Mouse (Mus musculus) heart, embryonic 16.5 days (tissue): ENCODE measurements around the gene Gucy2g. TPM values are rescaled to one million over a fixed set of nuclear protein-coding genes. Genes with fewer than 3 reads are reported as not detected.

Experiments used
- ATAC-seq: fragments of 200-750 bp; cut with Nextera tagmentation; replicated peaks from 2 replicates; pipeline ENCODE4 v1.8.0; 2017; ENCODE audit warnings: moderate number of reproducible peaks; ENCODE audit not compliant: insufficient read depth, low FRiP score; ENCODE audit errors: extremely low read depth
- H3K27ac ChIP-seq: fragments of 300-500 bp; sonication (generic); 2 replicates; pipeline ENCODE4 v1.5.1; 2014; ENCODE audit warnings: mild to moderate bottlenecking, low read length, control low read depth, moderate library complexity
- H3K27me3 ChIP-seq: fragments of 300-500 bp; sonication (generic); 2 replicates; pipeline ENCODE4 v1.6.1; 2014; ENCODE audit warnings: low read length, mixed read lengths; ENCODE audit not compliant: control insufficient read depth, insufficient read depth
- H3K36me3 ChIP-seq: fragments of 300-500 bp; sonication (generic); 2 replicates; pipeline ENCODE4 v1.6.1; 2014; ENCODE audit not compliant: control insufficient read depth, insufficient read depth
- H3K4me1 ChIP-seq: fragments of 300-500 bp; sonication (generic); 2 replicates; pipeline ENCODE4 v1.6.1; 2014; ENCODE audit warnings: low read length, mixed read lengths; ENCODE audit not compliant: control insufficient read depth, insufficient read depth
- H3K4me2 ChIP-seq: fragments of 300-500 bp; sonication (generic); 2 replicates; pipeline ENCODE4 v1.6.1; 2014; ENCODE audit warnings: low read depth, mild to moderate bottlenecking, control low read depth, low read length
- H3K4me3 ChIP-seq: fragments of 300-500 bp; sonication (generic); 2 replicates; pipeline ENCODE4 v1.5.1; 2014; ENCODE audit warnings: mild to moderate bottlenecking, control low read depth, low read length
- H3K9ac ChIP-seq: fragments of 300-500 bp; sonication (generic); 2 replicates; pipeline ENCODE4 v1.6.1; 2014; ENCODE audit warnings: low read length, control low read depth
- H3K9me3 ChIP-seq: fragments of 300-500 bp; sonication (generic); replicated peaks from 2 replicates; pipeline ENCODE4 v1.6.1; 2016; ENCODE audit warnings: low read length; ENCODE audit not compliant: control insufficient read depth
- WGBS: fragments of 180-500 bp; shearing (Covaris S2); extraction: QIAGEN DNeasy Blood & Tissue Kit; methylation state at CpG from one replicate; pipeline ENCODE4 v1.1.7; 2014; 5-methylcytosine and 5-hydroxymethylcytosine counted together
- polyA plus RNA-seq: library from polyadenylated mRNA; unstranded; fragments of >200 nt; fragmentation: Nextera tagmentation; extraction: Ambion mirVana; gene quantifications from 2 replicates; pipeline ENCODE4 v1.2.1, GENCODE M21; 2015

Gucy2g gene
- not detected in 2 replicates for polyA plus RNA-seq

- no peaks in the 10 kb centered on the region for H3K27me3 ChIP-seq
- ATAC-seq = no peak
- no peak within 1 kb of the TSS for H3K4me2 ChIP-seq
- H3K36me3 ChIP-seq = no peaks in the 10 kb centered on the region
- H3K9me3 ChIP-seq = no peaks in the 10 kb centered on the region
- H3K9ac ChIP-seq = no peak within 1 kb of the TSS
- no peak within 1 kb of the TSS for H3K27ac ChIP-seq
- no peak within 1 kb of the TSS for H3K4me3 ChIP-seq
- 77% methylated on average over 6 of the region's 6 CpGs for WGBS
- peaks cover 12% of the 10 kb centered on the region for H3K4me1 ChIP-seq
Measured at GRCm38 (mm10) chr19:55241186-55241645, at the start of gene Gucy2g. Gene Gucy2g (minus strand): TSS chr19:55241236.

DNA sequence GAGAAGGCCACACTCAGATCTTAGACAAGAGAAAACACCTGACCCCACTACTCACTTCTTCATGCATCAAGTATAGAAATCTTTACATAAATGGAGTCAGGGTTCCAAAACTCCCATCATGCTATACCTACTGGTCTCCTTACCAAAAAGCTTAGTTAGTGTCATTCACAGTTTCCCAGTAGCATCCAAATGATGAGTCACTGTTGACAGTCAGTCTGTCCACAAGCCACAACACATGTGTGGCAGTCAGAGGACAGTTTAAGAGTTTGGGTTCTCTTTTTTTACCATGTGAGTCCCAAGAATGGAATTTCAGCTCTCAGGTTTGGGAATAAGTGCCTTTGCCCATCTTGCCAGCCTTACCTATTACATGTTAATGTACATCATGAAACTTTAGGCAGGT is 47.9 kb upstream of the Gucy2g start:
- ATAC-seq = no peak
- Histone ChIP-seq H3K27me3 (no peaks in the 10 kb centered on the region), H3K4me2 (no peak overlapping the region), H3K27ac (no peak overlapping the region), H3K9me3 (no peaks in the 10 kb centered on the region), H3K4me3 (no peak overlapping the region), H3K4me1 (no peaks in the 10 kb centered on the region), H3K36me3 (peaks cover 31% of the 10 kb centered on the region), H3K9ac (no peak overlapping the region)

- no peak for ATAC-seq
- Histone ChIP-seq H3K36me3 (peaks cover 38% of the 10 kb centered on the region), H3K4me2 (no peak overlapping the region), H3K27ac (no peak overlapping the region), H3K27me3 (no peaks in the 10 kb centered on the region), H3K4me3 (no peak overlapping the region), H3K9ac (no peak overlapping the region), H3K4me1 (no peaks in the 10 kb centered on the region), H3K9me3 (no peaks in the 10 kb centered on the region)
- WGBS = 90% methylated on average over 4 of the region's 4 CpGs
Measured at GRCm38 (mm10) chr19:55286034-55286433, 45.0 kb upstream of the Gucy2g start.

GRCm38 (mm10) chr19:55284093-55284492 is 43.1 kb upstream of the Gucy2g start:
- WGBS = 67% methylated on average over 4 of the region's 4 CpGs
- peaks cover 37% of the 10 kb centered on the region for H3K36me3 ChIP-seq
- H3K27me3 ChIP-seq = no peaks in the 10 kb centered on the region
- no peaks in the 10 kb centered on the region for H3K4me1 ChIP-seq
- no peak overlapping the region for H3K4me2 ChIP-seq
- no peak overlapping the region for H3K9ac ChIP-seq
- ATAC-seq = no peak
- no peaks in the 10 kb centered on the region for H3K9me3 ChIP-seq
- no peak overlapping the region for H3K27ac ChIP-seq
- H3K4me3 ChIP-seq = no peak overlapping the region

DNA sequence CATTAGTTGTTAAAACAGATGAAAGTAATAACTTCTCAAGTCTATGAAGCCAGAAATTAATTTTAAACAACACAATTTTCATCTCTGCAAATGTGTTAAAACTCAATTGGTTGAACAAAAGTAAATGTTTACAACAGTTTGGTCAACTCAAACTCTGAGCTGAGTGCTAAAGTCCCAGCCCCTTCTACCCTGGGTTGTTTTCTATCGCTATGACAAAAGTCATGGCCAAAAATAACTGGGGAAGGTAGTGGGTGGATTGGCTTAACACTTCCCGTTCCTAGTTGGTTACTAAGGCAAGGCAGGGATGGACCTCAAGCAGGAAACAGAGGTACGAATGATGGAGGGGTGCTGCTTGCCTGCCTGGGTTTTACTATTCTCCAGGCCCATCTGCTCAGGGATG is 35.7 kb upstream of the Gucy2g start:
- Histone ChIP-seq H3K4me2 (no peak overlapping the region), H3K9me3 (no peaks in the 10 kb centered on the region), H3K4me1 (no peaks in the 10 kb centered on the region), H3K36me3 (peaks cover 23% of the 10 kb centered on the region), H3K27ac (no peak overlapping the region), H3K4me3 (no peak overlapping the region), H3K27me3 (no peaks in the 10 kb centered on the region), H3K9ac (no peak overlapping the region)
- WGBS = 58% methylated on average over 3 of the region's 3 CpGs
- no peak for ATAC-seq

GRCm38 (mm10) chr19:55276100-55276499 is 35.1 kb upstream of the Gucy2g start:
- 57% methylated on average over 4 of the region's 4 CpGs for WGBS

GRCm38 (mm10) chr19:55273340-55273739 is 32.3 kb upstream of the Gucy2g start:
- Histone ChIP-seq H3K4me3 (no peak overlapping the region), H3K4me2 (no peak overlapping the region), H3K4me1 (peaks cover 6% of the 10 kb centered on the region), H3K9ac (no peak overlapping the region), H3K27ac (no peak overlapping the region), H3K9me3 (no peaks in the 10 kb centered on the region), H3K27me3 (no peaks in the 10 kb centered on the region), H3K36me3 (peaks cover 13% of the 10 kb centered on the region; the same call in 1 of the 2 replicates)
- 59% methylated on average over 6 of the region's 6 CpGs for WGBS
- no peak for ATAC-seq

More at GRCm38 (mm10) chr19:55276100-55276499, 35.1 kb upstream of the Gucy2g start:
- H3K4me1 ChIP-seq = peaks cover 4% of the 10 kb centered on the region
- no peak overlapping the region for H3K4me2 ChIP-seq
- no peak for ATAC-seq
- no peak overlapping the region for H3K4me3 ChIP-seq
- peaks cover 21% of the 10 kb centered on the region for H3K36me3 ChIP-seq
- no peak overlapping the region for H3K9ac ChIP-seq
- H3K27me3 ChIP-seq = no peaks in the 10 kb centered on the region
- H3K27ac ChIP-seq = no peak overlapping the region
- H3K9me3 ChIP-seq = no peaks in the 10 kb centered on the region

GRCm38 (mm10) chr19:55271448-55271847 is 30.4 kb upstream of the Gucy2g start:
- 58% methylated on average over 3 of the region's 3 CpGs for WGBS
- H3K4me2 ChIP-seq = no peak overlapping the region
- H3K27ac ChIP-seq = no peak overlapping the region
- peaks cover 13% of the 10 kb centered on the region; the same call in 1 of the 2 replicates for H3K36me3 ChIP-seq
- H3K9ac ChIP-seq = no peak overlapping the region
- no peak for ATAC-seq
- H3K9me3 ChIP-seq = no peaks in the 10 kb centered on the region
- H3K27me3 ChIP-seq = no peaks in the 10 kb centered on the region
- no peak overlapping the region for H3K4me3 ChIP-seq
- peaks cover 6% of the 10 kb centered on the region for H3K4me1 ChIP-seq

GRCm38 (mm10) chr19:55269051-55269450 is 28.0 kb upstream of the Gucy2g start:
- no peak overlapping the region for H3K4me3 ChIP-seq
- ATAC-seq = no peak
- no peaks in the 10 kb centered on the region for H3K9me3 ChIP-seq
- H3K4me1 ChIP-seq = peaks cover 6% of the 10 kb centered on the region
- H3K27me3 ChIP-seq = no peaks in the 10 kb centered on the region
- H3K36me3 ChIP-seq = peaks cover 13% of the 10 kb centered on the region; the same call in 1 of the 2 replicates
- H3K9ac ChIP-seq = no peak overlapping the region
- no peak overlapping the region for H3K27ac ChIP-seq
- no peak overlapping the region for H3K4me2 ChIP-seq
- WGBS = 69% methylated on average over 5 of the region's 5 CpGs
